Mouse (Mus musculus) limb, embryonic 13.5 days (tissue): ENCODE measurements around the gene Tpm1. TPM values are rescaled to one million over a fixed set of nuclear protein-coding genes. Genes with fewer than 3 reads are reported as not detected.

Experiments used
- ATAC-seq: fragments of 200-750 bp; cut with Nextera tagmentation; 2 replicates; pipeline ENCODE4 v1.8.0; 2017; ENCODE audit warnings: low read depth, moderate number of reproducible peaks, moderate TSS enrichment; ENCODE audit not compliant: low FRiP score
- H3K27ac ChIP-seq: fragments of 300-500 bp; sonication (generic); 2 replicates; pipeline ENCODE4 v1.5.1; 2015; ENCODE audit warnings: inconsistent platforms, mild to moderate bottlenecking, moderate library complexity
- H3K27me3 ChIP-seq: fragments of 300-500 bp; sonication (generic); 2 replicates; pipeline ENCODE4 v1.6.1; 2015; ENCODE audit warnings: mild to moderate bottlenecking, inconsistent platforms
- H3K36me3 ChIP-seq: fragments of 300-500 bp; sonication (generic); 2 replicates; pipeline ENCODE4 v1.6.1; 2015; ENCODE audit warnings: inconsistent platforms, mild to moderate bottlenecking, moderate library complexity
- H3K4me1 ChIP-seq: fragments of 300-500 bp; sonication (generic); 2 replicates; pipeline ENCODE4 v1.6.1; 2015; ENCODE audit warnings: inconsistent platforms
- H3K4me2 ChIP-seq: fragments of 300-500 bp; sonication (generic); replicated peaks from 2 replicates; pipeline ENCODE4 v1.6.1; 2015; ENCODE audit warnings: inconsistent platforms, mild to moderate bottlenecking, moderate library complexity
- H3K4me3 ChIP-seq: fragments of 300-500 bp; sonication (generic); 2 replicates; pipeline ENCODE4 v1.5.1; 2015; ENCODE audit warnings: moderate library complexity, mild to moderate bottlenecking, inconsistent platforms
- H3K9ac ChIP-seq: fragments of 300-500 bp; sonication (generic); 2 replicates; pipeline ENCODE4 v1.6.1; 2015; ENCODE audit warnings: mild to moderate bottlenecking, inconsistent platforms
- H3K9me3 ChIP-seq: fragments of 300-500 bp; sonication (generic); 2 replicates; pipeline ENCODE4 v1.6.1; 2016; ENCODE audit warnings: inconsistent platforms
- WGBS: fragments of 180-500 bp; shearing (Covaris S2); methylation state at CpG from one replicate; pipeline ENCODE4 v1.1.7; 2015; 5-methylcytosine and 5-hydroxymethylcytosine counted together
- polyA plus RNA-seq: library from polyadenylated mRNA; unstranded; fragments of >200 nt; fragmentation: Nextera tagmentation; extraction: Ambion mirVana; gene quantifications from 2 replicates; pipeline ENCODE4 v1.2.1, GENCODE M21; 2015

Gene Tpm1
- polyA plus RNA-seq, 1 experiment from 2014 or later: 775 TPM

- no peak for ATAC-seq
- H3K27me3 ChIP-seq: no peaks in the 10 kb centered on the region
- no peak overlapping the region for H3K4me2 ChIP-seq
- no peak overlapping the region for H3K9ac ChIP-seq
- H3K36me3 ChIP-seq: no peaks in the 10 kb centered on the region
- H3K9me3 ChIP-seq: no peaks in the 10 kb centered on the region
- 43% methylated on average over 7 of the region's 7 CpGs for WGBS
- H3K27ac ChIP-seq: peak overlapping the region; percentile 55; the same call in 1 of the 2 replicates
- no peak overlapping the region for H3K4me3 ChIP-seq
- H3K4me1 ChIP-seq: peaks cover 12% of the 10 kb centered on the region; the same call in 1 of the 2 replicates
Observed at GRCm38 (mm10) chr9:67071596-67071995, 22.4 kb upstream of the Tpm1 start.

GRCm38 (mm10) chr9:67071103-67071502, 21.9 kb upstream of the Tpm1 start:
- Histone ChIP-seq H3K9ac (no peak overlapping the region), H3K36me3 (no peaks in the 10 kb centered on the region), H3K27ac (peak overlapping the region; percentile 55; the same call in 1 of the 2 replicates), H3K9me3 (no peaks in the 10 kb centered on the region), H3K4me3 (no peak overlapping the region), H3K4me2 (no peak overlapping the region), H3K27me3 (no peaks in the 10 kb centered on the region), H3K4me1 (peaks cover 17% of the 10 kb centered on the region; the same call in 1 of the 2 replicates)
- ATAC-seq: no peak
- WGBS: 52% methylated on average over 6 of the region's 6 CpGs

GRCm38 (mm10) chr9:67066616-67067015, 17.4 kb upstream of the Tpm1 start:
- Histone ChIP-seq H3K4me1 (peaks cover 17% of the 10 kb centered on the region; the same call in 1 of the 2 replicates), H3K27ac (no peak overlapping the region; the same call in 1 of the 2 replicates), H3K27me3 (no peaks in the 10 kb centered on the region), H3K9me3 (no peaks in the 10 kb centered on the region), H3K36me3 (no peaks in the 10 kb centered on the region), H3K4me2 (no peak overlapping the region), H3K4me3 (no peak overlapping the region), H3K9ac (no peak overlapping the region)
- ATAC-seq: no peak
- 49% methylated on average over 6 of the region's 6 CpGs for WGBS

GRCm38 (mm10) chr9:67059714-67060113, 10.5 kb upstream of the Tpm1 start:
- WGBS: 74% methylated on average over 12 of the region's 12 CpGs
- H3K4me1 ChIP-seq: peaks cover 21% of the 10 kb centered on the region
- H3K27me3 ChIP-seq: no peaks in the 10 kb centered on the region
- no peak for ATAC-seq
- no peaks in the 10 kb centered on the region for H3K36me3 ChIP-seq
- no peak overlapping the region for H3K9ac ChIP-seq
- no peaks in the 10 kb centered on the region for H3K9me3 ChIP-seq
- no peak overlapping the region for H3K4me2 ChIP-seq
- no peak overlapping the region for H3K4me3 ChIP-seq
- H3K27ac ChIP-seq: no peak overlapping the region

GRCm38 (mm10) chr9:67058366-67058765, 9.2 kb upstream of the Tpm1 start:
- H3K4me3 ChIP-seq: no peak overlapping the region
- WGBS: 53% methylated on average over 6 of the region's 6 CpGs
- ATAC-seq: peak; percentile 40; the same call in 1 of the 2 replicates
- H3K4me1 ChIP-seq: peaks cover 21% of the 10 kb centered on the region
- no peak overlapping the region for H3K9ac ChIP-seq
- H3K36me3 ChIP-seq: no peaks in the 10 kb centered on the region
- no peak overlapping the region for H3K4me2 ChIP-seq
- no peak overlapping the region for H3K27ac ChIP-seq
- H3K9me3 ChIP-seq: no peaks in the 10 kb centered on the region
- H3K27me3 ChIP-seq: no peaks in the 10 kb centered on the region

- no peaks in the 10 kb centered on the region for H3K36me3 ChIP-seq
- no peak overlapping the region for H3K27ac ChIP-seq
- peaks cover 31% of the 10 kb centered on the region for H3K27me3 ChIP-seq
- peaks cover 33% of the 10 kb centered on the region for H3K4me1 ChIP-seq
- H3K4me2 ChIP-seq: no peak overlapping the region
- H3K9ac ChIP-seq: no peak overlapping the region; the same call in 1 of the 2 replicates
- H3K9me3 ChIP-seq: no peaks in the 10 kb centered on the region
- ATAC-seq: no peak
- no peak overlapping the region for H3K4me3 ChIP-seq
- WGBS: 77% methylated on average over 6 of the region's 6 CpGs
Observed at GRCm38 (mm10) chr9:67050736-67051337, 1.6 kb upstream of the Tpm1 start.

- 13% methylated on average over 7 of the region's 7 CpGs for WGBS
- peaks cover 31% of the 10 kb centered on the region for H3K27me3 ChIP-seq
- peak overlapping the region; percentile 86 for H3K4me2 ChIP-seq
- H3K4me3 ChIP-seq: peak overlapping the region; percentile 78
- H3K9ac ChIP-seq: peak overlapping the region; percentile 93
- no peaks in the 10 kb centered on the region for H3K9me3 ChIP-seq
- no peak for ATAC-seq
- H3K4me1 ChIP-seq: peaks cover 37% of the 10 kb centered on the region
- no peaks in the 10 kb centered on the region for H3K36me3 ChIP-seq
- H3K27ac ChIP-seq: peak overlapping the region; percentile 84
Observed at GRCm38 (mm10) chr9:67049836-67050235, 630 bp upstream of the Tpm1 start.

GRCm38 (mm10) chr9:67048483-67049085, 622 bp downstream of the Tpm1 start:
- no peak for ATAC-seq
- no peaks in the 10 kb centered on the region for H3K36me3 ChIP-seq
- WGBS: under 1% methylated on average over 26 of the region's 26 CpGs

GRCm38 (mm10) chr9:67047606-67048482, 1.4 kb downstream of the Tpm1 start:
- WGBS: under 1% methylated on average over 50 of the region's 50 CpGs
- no peaks in the 10 kb centered on the region for H3K9me3 ChIP-seq
- peak overlapping the region; percentile 84 for H3K27ac ChIP-seq
- peak overlapping the region; percentile 86 for H3K4me2 ChIP-seq
- H3K9ac ChIP-seq: peak overlapping the region; percentile 93
- no peak for ATAC-seq
- peaks cover 48% of the 10 kb centered on the region for H3K4me1 ChIP-seq
- H3K27me3 ChIP-seq: peaks cover 31% of the 10 kb centered on the region
- peak overlapping the region; percentile 78 for H3K4me3 ChIP-seq
- H3K36me3 ChIP-seq: no peaks in the 10 kb centered on the region

More at GRCm38 (mm10) chr9:67048483-67049085, 622 bp downstream of the Tpm1 start:
- H3K4me2 ChIP-seq: peak overlapping the region; percentile 86
- peak overlapping the region; percentile 78 for H3K4me3 ChIP-seq
- H3K9ac ChIP-seq: peak overlapping the region; percentile 93
- peak overlapping the region; percentile 84 for H3K27ac ChIP-seq
- peaks cover 31% of the 10 kb centered on the region for H3K27me3 ChIP-seq
- peaks cover 45% of the 10 kb centered on the region for H3K4me1 ChIP-seq
- H3K9me3 ChIP-seq: no peaks in the 10 kb centered on the region

GRCm38 (mm10) chr9:67046881-67047605, 2.2 kb downstream of the Tpm1 start:
- Histone ChIP-seq H3K27ac (peak overlapping the region; percentile 84; the same call in 1 of the 2 replicates), H3K4me1 (peaks cover 56% of the 10 kb centered on the region), H3K27me3 (peaks cover 30% of the 10 kb centered on the region), H3K9me3 (no peaks in the 10 kb centered on the region), H3K36me3 (no peaks in the 10 kb centered on the region), H3K4me3 (peak overlapping the region; percentile 78), H3K9ac (peak overlapping the region; percentile 93), H3K4me2 (peak overlapping the region; percentile 86)
- WGBS: 7% methylated on average over 15 of the region's 15 CpGs
- ATAC-seq: no peak

GRCm38 (mm10) chr9:67045966-67046602, 3.1 kb downstream of the Tpm1 start:
- Histone ChIP-seq H3K9me3 (no peaks in the 10 kb centered on the region), H3K27me3 (peaks cover 20% of the 10 kb centered on the region), H3K27ac (no peak overlapping the region), H3K4me3 (peak overlapping the region; percentile 78), H3K4me1 (peaks cover 65% of the 10 kb centered on the region), H3K9ac (no peak overlapping the region), H3K36me3 (no peaks in the 10 kb centered on the region), H3K4me2 (peak overlapping the region; percentile 86)
- WGBS: 19% methylated on average over 5 of the region's 5 CpGs
- ATAC-seq: no peak
